Mouse (Mus musculus): Measurements from ENCODE around the gene Gdpd5. TPM values are rescaled to one million over a fixed set of nuclear protein-coding genes. Genes with fewer than 3 reads are reported as not detected.
A peak's percentile ranks its signal among the peaks of the same experiment; 100 is the strongest.
"Not testable (repeated sequence)": the region's sequence is repeated elsewhere in the genome, so short reads cannot be mapped to it uniquely, and the experiment has no call there.

The Gdpd5 gene
- polyA plus RNA-seq, 1 experiment from 2014 or later: 13.9 TPM

DNA sequence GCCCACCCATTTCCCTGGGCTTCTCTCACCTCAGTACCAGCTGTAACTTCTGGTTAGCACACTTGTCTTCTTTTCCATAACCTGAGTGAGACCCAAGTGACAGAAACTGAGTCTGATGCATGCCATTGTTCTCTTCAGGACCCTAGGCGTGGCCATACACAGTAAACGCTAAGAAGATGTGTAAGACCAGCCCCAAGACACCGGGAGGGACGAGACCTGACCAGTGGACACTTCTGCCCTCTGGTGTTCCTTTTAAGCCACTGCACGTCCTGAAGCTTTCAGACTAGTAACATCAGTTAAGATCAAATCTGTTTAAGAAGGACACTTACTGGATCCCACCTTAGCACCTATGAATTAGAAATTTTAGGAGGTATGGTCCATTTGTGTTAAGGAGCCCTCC lies 16.1 kb upstream of the Gdpd5 start:
- DNase-seq (ENCODE audit: low read depth, low spot score) (no peak), ATAC-seq (peak; percentile 59)
- peaks cover 4% of the 10 kb centered on the region for H3K27me3 ChIP-seq
- CTCF ChIA-PET: interaction anchor here (0.9 to 5.6 kb wide), 9 partner anchors 9 to 90 kb away, joined by 3 to 68 read pairs (median 8); partner anchors contain the start of gene Serpinh1
- TF ChIP-seq CTCF (IDR thresholded peaks at IDR 0.05): peak; percentile 83
- POLR2A ChIA-PET: interaction anchor here (0.9 to 1.7 kb wide), 4 partner anchors 14 to 33 kb away, joined by 3 to 7 read pairs (median 4); no protein-coding TSS in a partner anchor
- in situ Hi-C loops (cut with MboI; ENCODE audit: low pct_unique_long_range_greater_than_20kb): no loop called here

GRCm38 (mm10) chr7:99366716-99367115 lies 14.5 kb upstream of the Gdpd5 start:
- ATAC-seq: no peak
- H3K27me3 ChIP-seq: peaks cover 4% of the 10 kb centered on the region
- no peak for TF ChIP-seq CTCF (IDR thresholded peaks at IDR 0.05)
- no peak for DNase-seq (ENCODE audit: low read depth, low spot score)
- in situ Hi-C loops (cut with MboI; ENCODE audit: low pct_unique_long_range_greater_than_20kb): no loop called here
- ChIA-PET POLR2A (interaction anchor here (0.9 kb wide), 1 partner anchor 15 kb away, joined by 4 read pairs; no protein-coding TSS in a partner anchor), CTCF (interaction anchor here (1.4 to 5.6 kb wide), 4 partner anchors 9 to 43 kb away, joined by 3 to 68 read pairs (median 16); no protein-coding TSS in a partner anchor)

DNA sequence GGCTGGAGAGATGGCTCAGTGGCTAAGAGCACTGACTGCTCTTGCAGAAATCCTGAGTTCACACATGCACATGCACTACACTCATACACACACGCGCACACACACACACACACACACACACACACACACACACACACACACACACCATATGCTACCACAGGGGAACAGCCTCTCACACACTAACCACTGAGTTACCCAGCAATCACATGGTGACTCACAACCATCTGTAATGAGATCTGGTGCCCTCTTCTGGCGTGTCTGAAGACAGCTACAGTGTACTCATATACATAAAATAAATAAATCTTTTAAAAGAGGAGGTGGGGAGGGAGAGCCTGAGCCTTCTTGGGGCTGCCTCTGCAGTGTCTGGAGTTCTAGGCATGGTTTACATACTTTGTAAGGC lies 6.9 kb upstream of the Gdpd5 start:
- ATAC-seq; H3K27me3 ChIP-seq; POLR2A ChIA-PET; in situ Hi-C loops (cut with MboI; ENCODE audit: low pct_unique_long_range_greater_than_20kb); DNase-seq (ENCODE audit: low read depth, low spot score): not testable (repeated sequence)
- CTCF ChIA-PET: interaction anchor here (1.1 to 4.1 kb wide), 10 partner anchors 10 to 103 kb away, joined by 3 to 41 read pairs (median 6); no protein-coding TSS in a partner anchor

- ChIA-PET POLR2A (no interaction called here), CTCF (interaction anchor here (1.0 to 4.1 kb wide), 13 partner anchors 9 to 101 kb away, joined by 3 to 41 read pairs (median 5); no protein-coding TSS in a partner anchor)
- DNase-seq (ENCODE audit: low read depth, low spot score) (no peak), ATAC-seq (no peak)
- no peaks in the 10 kb centered on the region for H3K27me3 ChIP-seq
- TF ChIP-seq CTCF (IDR thresholded peaks at IDR 0.05): no peak
- in situ Hi-C loops (cut with MboI; ENCODE audit: low pct_unique_long_range_greater_than_20kb): no loop called here
These were observed 5.8 kb upstream of the Gdpd5 start for GRCm38 (mm10) chr7:99375455-99375854.

- DNase-seq (ENCODE audit: low read depth, low spot score) (no peak), ATAC-seq (no peak)
- TF ChIP-seq CTCF (IDR thresholded peaks at IDR 0.05): no peak
- CTCF ChIA-PET: interaction anchor here (0.8 kb wide), 1 partner anchor 45 kb away, joined by 3 read pairs; no protein-coding TSS in a partner anchor
- POLR2A ChIA-PET: interaction anchor here (1.7 kb wide), 1 partner anchor 64 kb away, joined by 5 read pairs; no protein-coding TSS in a partner anchor
- in situ Hi-C loops (cut with MboI; ENCODE audit: low pct_unique_long_range_greater_than_20kb): no loop called here
- no peaks in the 10 kb centered on the region for H3K27me3 ChIP-seq
These were observed 2.3 kb upstream of the Gdpd5 start for GRCm38 (mm10) chr7:99378870-99379269.

DNA sequence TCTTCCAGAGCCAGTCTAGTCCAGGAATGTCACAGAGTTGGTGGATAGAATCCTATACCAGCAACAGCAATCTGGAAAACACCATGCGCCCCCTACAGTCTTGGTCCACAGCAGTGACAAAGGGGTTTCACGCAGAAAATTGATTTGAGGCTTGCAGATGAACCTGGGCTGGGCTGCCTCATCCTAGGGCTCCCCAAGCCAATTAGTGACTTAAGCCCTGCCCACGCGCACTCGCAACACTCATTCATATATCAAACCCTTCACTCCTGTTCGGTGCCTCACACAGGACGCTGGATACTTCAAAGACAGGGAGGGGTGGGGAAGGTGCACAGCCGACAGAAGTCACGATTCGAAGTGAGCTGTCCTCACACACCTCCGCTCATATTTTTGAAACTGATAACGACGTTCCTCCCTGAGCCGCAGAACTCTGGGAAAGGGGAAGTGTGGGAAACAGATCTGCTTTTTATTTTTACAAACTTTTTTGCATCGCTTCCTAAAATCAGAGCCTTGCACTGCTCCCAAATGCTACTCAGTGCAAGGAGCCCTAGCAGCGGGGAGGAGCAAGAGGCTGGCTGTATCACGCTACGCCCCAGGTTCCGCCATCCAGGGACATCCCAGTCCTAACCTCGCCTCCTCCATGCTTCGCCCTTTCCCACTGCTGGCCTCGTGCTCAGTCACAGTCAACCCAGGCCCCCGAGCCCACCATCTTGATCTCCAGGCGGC lies 562 bp upstream of the Gdpd5 start:
- DNase-seq (ENCODE audit: low read depth, low spot score): no peak
- ATAC-seq: peak; percentile 53
- CTCF ChIA-PET: interaction anchor here (0.8 to 1.3 kb wide), 3 partner anchors 48 to 73 kb away, joined by 3 to 4 read pairs (median 3); no protein-coding TSS in a partner anchor
- no peak for TF ChIP-seq CTCF (IDR thresholded peaks at IDR 0.05)
- POLR2A ChIA-PET: interaction anchor here (1.2 kb wide), 1 partner anchor 13 kb away, joined by 3 read pairs; no protein-coding TSS in a partner anchor
- no peaks in the 10 kb centered on the region for H3K27me3 ChIP-seq
- in situ Hi-C loops (cut with MboI; ENCODE audit: low pct_unique_long_range_greater_than_20kb): loop anchor here (5.0 kb wide), 1 partner anchor 62 kb away; no protein-coding TSS in a partner anchor

DNA sequence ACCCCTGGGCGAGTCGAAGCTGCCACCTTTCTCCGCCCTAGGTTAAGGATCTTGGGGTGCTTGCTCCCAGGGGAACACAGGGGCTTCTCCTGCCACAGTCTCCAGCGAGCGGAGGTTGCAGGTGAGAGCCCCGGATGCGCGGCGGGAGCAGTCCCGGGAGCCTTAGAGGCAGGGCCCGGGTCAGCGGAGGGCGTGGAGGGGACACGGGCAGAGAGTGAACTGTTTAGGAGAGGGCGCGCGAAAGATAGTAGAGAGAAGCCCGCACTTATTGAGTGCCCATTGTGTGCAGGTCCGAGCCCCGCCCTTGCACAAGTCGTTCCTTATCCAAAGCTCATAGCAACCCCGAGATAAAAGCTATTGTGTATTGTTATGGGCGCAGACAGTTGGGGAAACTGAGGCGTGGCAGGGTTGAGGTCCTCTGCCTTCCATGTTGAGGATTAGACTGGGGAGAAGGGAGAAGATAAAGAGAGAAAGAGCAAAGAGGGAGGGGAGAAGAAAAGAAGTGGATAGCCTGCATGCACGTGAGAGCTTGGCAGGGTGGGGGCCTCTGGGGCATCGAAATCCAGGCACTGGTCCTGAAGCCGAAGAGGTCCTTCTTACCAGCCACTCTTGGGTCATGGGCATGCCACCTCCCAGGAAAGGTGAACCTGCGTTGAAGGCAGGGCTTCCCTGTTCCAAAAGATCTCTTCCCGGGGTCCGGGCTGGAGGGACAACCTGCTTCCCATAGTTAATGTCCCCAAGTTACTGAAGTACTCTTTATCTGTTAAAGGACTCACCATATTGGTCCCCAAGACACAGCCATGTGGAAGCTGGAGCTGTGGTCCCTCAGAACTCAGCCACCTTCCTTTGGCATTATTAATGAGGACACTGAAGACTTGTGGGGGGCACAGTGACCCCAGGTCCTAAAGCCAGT lies 1.1 kb downstream of the Gdpd5 start:
- DNase-seq (ENCODE audit: low read depth, low spot score): no peak
- ChIA-PET POLR2A (interaction anchor here (0.9 to 1.2 kb wide), 3 partner anchors 9 to 65 kb away, joined by 3 read pairs; no protein-coding TSS in a partner anchor), CTCF (no interaction called here)
- no peaks in the 10 kb centered on the region for H3K27me3 ChIP-seq
- in situ Hi-C loops (cut with MboI; ENCODE audit: low pct_unique_long_range_greater_than_20kb): loop anchor here (5.0 kb wide), 1 partner anchor 60 kb away; no protein-coding TSS in a partner anchor
- no peak for TF ChIP-seq CTCF (IDR thresholded peaks at IDR 0.05)
- no peak for ATAC-seq

DNA sequence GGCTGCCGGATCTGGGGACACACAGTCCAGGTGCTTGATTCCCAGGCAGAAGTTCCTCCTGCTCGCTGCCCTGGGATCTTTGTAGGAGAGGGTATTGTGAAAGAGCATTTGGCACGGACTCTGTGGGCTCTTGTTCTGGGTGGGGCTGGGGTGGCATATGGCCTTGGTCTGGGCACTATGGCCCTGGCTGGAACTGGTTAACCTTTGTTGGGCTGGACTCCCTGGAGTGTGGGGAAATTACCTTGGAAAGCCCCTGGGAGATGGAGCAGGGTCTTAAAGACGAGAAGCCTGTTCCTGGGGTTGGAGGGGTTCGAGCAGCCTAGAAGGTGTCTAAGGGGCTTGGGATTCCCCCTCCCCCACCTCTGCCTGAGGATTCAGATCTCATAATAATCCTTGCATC lies 2.0 kb downstream of the Gdpd5 start:
- ATAC-seq (no peak), DNase-seq (ENCODE audit: low read depth, low spot score) (no peak)
- no peaks in the 10 kb centered on the region for H3K27me3 ChIP-seq
- POLR2A ChIA-PET: interaction anchor here (1.4 kb wide), 1 partner anchor 13 kb away, joined by 3 read pairs; no protein-coding TSS in a partner anchor
- no peak for TF ChIP-seq CTCF (IDR thresholded peaks at IDR 0.05)
- in situ Hi-C loops (cut with MboI; ENCODE audit: low pct_unique_long_range_greater_than_20kb): loop anchor here (5.0 kb wide), 1 partner anchor 59 kb away; no protein-coding TSS in a partner anchor
- CTCF ChIA-PET: no interaction called here

DNA sequence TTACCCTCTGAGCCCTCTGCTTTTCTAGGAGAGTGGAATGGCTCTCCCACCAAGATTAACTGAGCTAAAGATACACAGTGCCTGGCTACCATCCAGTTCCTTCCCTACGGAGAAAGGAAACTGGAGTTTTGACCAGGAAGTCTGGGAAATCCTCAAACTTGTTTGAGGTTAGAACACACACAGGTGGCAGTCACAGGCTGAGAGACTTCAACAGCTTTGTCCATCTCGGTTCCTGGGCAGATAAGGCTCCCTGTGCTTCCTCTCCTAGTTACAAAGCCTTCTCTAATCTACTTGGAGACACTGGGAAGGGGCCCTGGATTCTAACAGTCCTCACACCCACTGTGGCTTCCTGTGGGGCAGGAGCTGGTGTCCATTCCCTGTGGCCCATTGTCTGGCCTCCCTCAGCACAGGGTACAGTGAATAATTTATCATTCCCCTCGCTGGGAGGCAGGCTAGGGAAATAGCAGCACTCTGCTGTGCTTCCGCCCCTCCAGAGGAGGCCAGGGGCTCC lies 2.9 kb downstream of the Gdpd5 start:
- ATAC-seq: no peak
- H3K27me3 ChIP-seq: no peaks in the 10 kb centered on the region
- DNase-seq (ENCODE audit: low read depth, low spot score): no peak
- TF ChIP-seq CTCF (IDR thresholded peaks at IDR 0.05): no peak
- ChIA-PET POLR2A (interaction anchor here (1.4 kb wide), 1 partner anchor 12 kb away, joined by 3 read pairs; no protein-coding TSS in a partner anchor), CTCF (interaction anchor here (0.9 kb wide), 1 partner anchor 9 kb away, joined by 3 read pairs; no protein-coding TSS in a partner anchor)
- in situ Hi-C loops (cut with MboI; ENCODE audit: low pct_unique_long_range_greater_than_20kb): loop anchor here (5.0 kb wide), 1 partner anchor 58 kb away; no protein-coding TSS in a partner anchor

DNA sequence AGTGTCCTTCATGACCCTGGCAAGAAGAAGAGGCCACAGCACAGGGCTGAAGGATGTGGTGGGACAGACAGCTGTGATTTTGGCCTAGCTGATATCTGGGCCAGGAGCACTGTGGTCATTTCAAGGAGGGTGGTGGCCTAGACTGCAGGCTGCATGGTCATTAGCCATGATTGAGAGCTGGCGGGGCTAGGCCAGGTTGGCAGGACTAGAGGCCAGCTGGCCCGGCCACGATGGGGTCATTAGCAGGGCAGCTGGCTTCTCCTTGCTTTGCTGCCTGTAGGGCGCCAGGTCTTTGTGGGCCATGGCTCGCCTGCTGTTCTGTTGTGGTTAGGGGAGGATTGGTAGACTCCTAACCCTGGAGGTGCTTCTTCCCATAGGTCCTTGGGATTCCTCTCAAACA lies 4.8 kb downstream of the Gdpd5 start:
- H3K27me3 ChIP-seq: no peaks in the 10 kb centered on the region
- POLR2A ChIA-PET: no interaction called here
- TF ChIP-seq CTCF (IDR thresholded peaks at IDR 0.05): no peak
- no peak for DNase-seq (ENCODE audit: low read depth, low spot score)
- CTCF ChIA-PET: interaction anchor here (1.4 kb wide), 1 partner anchor 11 kb away, joined by 3 read pairs; no protein-coding TSS in a partner anchor
- no peak for ATAC-seq
- in situ Hi-C loops (cut with MboI; ENCODE audit: low pct_unique_long_range_greater_than_20kb): no loop called here

Measured in Patski (cell line).